Mouse (Mus musculus) embryonic facial prominence, embryonic 11.5 days (tissue): ENCODE results near the gene Trpt1. TPM values are rescaled to one million over a fixed set of nuclear protein-coding genes. Genes with fewer than 3 reads are reported as not detected.

ENCODE experiments used
- ATAC-seq: fragments of 200-750 bp; cut with Nextera tagmentation; replicated peaks from 2 replicates; pipeline ENCODE4 v1.8.0; 2017; ENCODE audit warnings: low read depth; ENCODE audit not compliant: insufficient number of reproducible peaks, low FRiP score, low TSS enrichment
- DNase-seq: peaks from one replicate; pipeline ENCODE4 v3.0.0-alpha.2; 2015; ENCODE audit warnings: low spot score
- H3K27ac ChIP-seq: fragments of 300-500 bp; sonication (generic); replicated peaks from 2 replicates; pipeline ENCODE4 v1.5.1; 2014; ENCODE audit warnings: mild to moderate bottlenecking, low read depth, low read length, control low read depth
- H3K27me3 ChIP-seq: fragments of 300-500 bp; sonication (generic); 2 replicates; pipeline ENCODE4 v1.6.1; 2014; ENCODE audit warnings: mild to moderate bottlenecking, low read length, moderate library complexity, mixed read lengths; ENCODE audit not compliant: control insufficient read depth, insufficient read depth
- H3K36me3 ChIP-seq: fragments of 300-500 bp; sonication (generic); replicated peaks from 2 replicates; pipeline ENCODE4 v1.6.1; 2014; ENCODE audit warnings: low read depth, mild to moderate bottlenecking, low read length, moderate library complexity, mixed read lengths; ENCODE audit not compliant: control insufficient read depth, insufficient read depth
- H3K4me1 ChIP-seq: fragments of 300-500 bp; sonication (generic); 2 replicates; pipeline ENCODE4 v1.6.1; 2014; ENCODE audit warnings: low read length, mixed read lengths; ENCODE audit not compliant: control insufficient read depth, insufficient read depth
- H3K4me2 ChIP-seq: fragments of 300-500 bp; sonication (generic); 2 replicates; pipeline ENCODE4 v1.6.1; 2014; ENCODE audit warnings: low read depth, mild to moderate bottlenecking, control low read depth, low read length, moderate library complexity
- H3K4me3 ChIP-seq: fragments of 300-500 bp; sonication (generic); 2 replicates; pipeline ENCODE4 v1.5.1; 2014; ENCODE audit warnings: low read depth, low read length, control low read depth
- H3K9ac ChIP-seq: fragments of 300-500 bp; sonication (generic); replicated peaks from 2 replicates; pipeline ENCODE4 v1.6.1; 2014; ENCODE audit warnings: mild to moderate bottlenecking, control low read depth, low read length
- H3K9me3 ChIP-seq: fragments of 300-500 bp; sonication (generic); replicated peaks from 2 replicates; pipeline ENCODE4 v1.6.1; 2016; ENCODE audit warnings: mild to moderate bottlenecking, low read length, inconsistent platforms, mixed read lengths; ENCODE audit not compliant: control insufficient read depth
- WGBS: fragments of 180-500 bp; shearing (Covaris S2); extraction: QIAGEN DNeasy Blood & Tissue Kit; methylation state at CpG from one replicate; pipeline ENCODE4 v1.1.7; 2014; 5-methylcytosine and 5-hydroxymethylcytosine counted together
- polyA plus RNA-seq: library from polyadenylated mRNA; unstranded; fragments of >200 nt; fragmentation: Nextera tagmentation; extraction: Ambion mirVana; gene quantifications from 2 replicates; pipeline ENCODE4 v1.2.1, GENCODE M21; 2014

Trpt1 gene
- polyA plus RNA-seq, 1 experiment from 2014 or later, result 8.0 TPM

DNA sequence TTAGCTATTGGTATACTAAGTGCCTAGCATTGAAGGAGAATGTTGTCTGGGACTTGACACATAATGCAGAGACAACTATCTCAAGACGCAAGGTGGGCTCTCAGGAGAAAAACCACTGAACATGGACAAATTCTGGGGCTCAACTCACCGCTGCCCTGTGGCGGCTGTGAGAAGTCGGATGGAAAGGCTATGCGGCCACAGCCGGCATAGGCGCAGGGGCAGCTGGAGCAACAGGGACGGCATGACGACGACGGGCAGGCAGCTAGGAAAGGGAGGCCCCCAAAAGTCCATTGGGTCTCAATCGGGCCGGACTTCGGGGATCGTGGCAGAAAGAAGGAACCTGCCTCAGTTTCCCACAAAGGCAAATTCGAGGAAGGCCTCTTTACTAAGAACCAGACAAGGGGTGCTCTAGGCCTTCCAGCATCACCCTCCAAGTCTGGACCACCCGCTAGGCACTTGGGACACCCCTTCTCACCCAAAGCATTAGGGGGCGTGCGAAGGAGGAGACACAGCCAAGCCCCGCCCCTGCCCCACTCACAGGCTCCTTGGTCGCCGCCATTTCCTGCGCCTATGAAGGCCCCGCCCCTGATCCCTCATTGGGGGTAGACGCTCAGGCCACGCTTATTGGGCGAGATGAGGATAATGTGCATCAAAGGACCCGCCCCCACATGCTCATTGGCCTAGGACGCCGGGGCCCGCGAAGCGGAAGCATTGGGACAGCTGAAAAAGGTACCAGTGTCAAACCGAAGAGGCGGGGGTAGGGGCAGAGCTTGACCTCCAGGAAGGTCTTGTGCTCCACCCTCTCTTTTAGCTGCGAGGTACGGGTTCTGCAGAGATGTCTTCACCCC is 3.7 kb upstream of the Trpt1 start, which contains the start of gene Dnajc4:
TSS of gene Dnajc4 (minus strand) at position 562 of the 848 bp plus-strand sequence.
- Histone ChIP-seq H3K9ac (peak within 1 kb of the TSS; percentile 63), H3K4me3 (peak within 1 kb of the TSS; percentile 37), H3K4me1 (peaks cover 12% of the 10 kb centered on the region), H3K9me3 (no peaks in the 10 kb centered on the region), H3K27me3 (no peaks in the 10 kb centered on the region), H3K27ac (0 out of 2 replicates have a peak within 1 kb of the TSS, but pooled peaks have one; percentile 47), H3K36me3 (no peaks in the 10 kb centered on the region), H3K4me2 (peak within 1 kb of the TSS; percentile 67)
- ATAC-seq (peak; percentile 86), DNase-seq (peak; percentile 99)
- 2% methylated on average over 37 of the region's 37 CpGs for WGBS

GRCm38 (mm10) chr19:6993011-6993770 is 2.7 kb upstream of the Trpt1 start:
- Histone ChIP-seq H3K9me3 (no peaks in the 10 kb centered on the region), H3K9ac (peak overlapping the region; percentile 59), H3K27ac (0 out of 2 replicates have a peak overlapping the region, but pooled peaks have one; percentile 47), H3K27me3 (no peaks in the 10 kb centered on the region), H3K4me2 (peak overlapping the region; percentile 67), H3K36me3 (no peaks in the 10 kb centered on the region; the same call in 1 of the 2 replicates), H3K4me3 (peak overlapping the region; percentile 37), H3K4me1 (peaks cover 12% of the 10 kb centered on the region)
- ATAC-seq (no peak), DNase-seq (no peak)
- 59% methylated on average over 14 of the region's 14 CpGs for WGBS

DNA sequence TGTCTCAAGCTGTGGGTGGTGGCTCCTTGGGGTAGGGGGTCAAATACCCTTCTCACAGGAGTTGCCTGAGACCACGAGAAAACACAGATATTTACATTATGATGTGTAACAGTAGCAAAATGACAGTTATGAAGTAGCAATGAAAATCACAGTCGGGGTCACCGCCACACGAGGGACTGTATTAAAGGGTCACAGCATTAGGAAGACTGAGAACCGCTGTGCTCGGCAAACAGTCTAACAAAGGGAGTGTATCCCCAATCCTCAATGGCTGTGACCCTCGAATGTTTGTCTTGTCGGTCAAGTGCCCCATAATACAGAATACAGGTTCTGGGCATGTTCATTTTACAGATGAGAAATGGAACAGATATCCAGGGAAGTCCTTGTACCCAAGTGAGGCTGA is 1.9 kb upstream of the Trpt1 start:
- no peak overlapping the region for H3K27ac ChIP-seq
- DNase-seq (no peak), ATAC-seq (no peak)
- H3K9ac ChIP-seq, result no peak overlapping the region
- peaks cover 12% of the 10 kb centered on the region for H3K4me1 ChIP-seq
- H3K4me3 ChIP-seq, result no peak overlapping the region
- 92% methylated on average over 8 of the region's 8 CpGs for WGBS
- no peaks in the 10 kb centered on the region for H3K27me3 ChIP-seq
- no peak overlapping the region for H3K4me2 ChIP-seq
- H3K9me3 ChIP-seq, result no peaks in the 10 kb centered on the region
- peaks cover 1% of the 10 kb centered on the region for H3K36me3 ChIP-seq

DNA sequence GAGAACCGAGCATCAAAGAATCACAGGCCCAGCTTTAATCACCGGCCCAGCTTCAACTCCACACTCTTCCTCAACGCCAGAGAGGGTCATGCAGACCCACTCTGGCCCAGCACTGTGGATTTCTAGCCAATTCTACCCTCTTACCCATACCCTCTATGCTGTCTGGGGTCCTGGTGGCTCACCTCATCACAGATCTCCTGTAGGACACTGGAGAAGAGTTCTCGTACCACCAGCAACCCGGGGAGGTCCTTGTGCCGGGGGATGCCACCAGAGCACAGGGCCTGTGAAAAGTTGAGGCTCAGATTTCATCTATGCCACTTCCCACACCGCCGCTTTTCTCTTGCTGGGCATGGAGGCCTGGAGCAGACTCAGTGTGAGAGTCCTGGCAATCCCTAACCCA is 1.4 kb upstream of the Trpt1 start:
- no peak for ATAC-seq
- Histone ChIP-seq H3K9me3 (no peaks in the 10 kb centered on the region), H3K9ac (peak overlapping the region; percentile 13), H3K4me3 (no peak overlapping the region), H3K36me3 (peaks cover 3% of the 10 kb centered on the region), H3K27ac (no peak overlapping the region), H3K4me1 (peaks cover 12% of the 10 kb centered on the region), H3K4me2 (no peak overlapping the region), H3K27me3 (no peaks in the 10 kb centered on the region)
- DNase-seq, result no peak
- 86% methylated on average over 8 of the region's 8 CpGs for WGBS

GRCm38 (mm10) chr19:6995255-6995991 is 508 bp upstream of the Trpt1 start:
- Histone ChIP-seq H3K36me3 (peaks cover 3% of the 10 kb centered on the region), H3K9me3 (no peaks in the 10 kb centered on the region), H3K4me1 (peaks cover 12% of the 10 kb centered on the region), H3K27me3 (no peaks in the 10 kb centered on the region), H3K4me3 (peak overlapping the region; percentile 51), H3K4me2 (peak overlapping the region; percentile 87), H3K9ac (peak overlapping the region; percentile 50), H3K27ac (no peak overlapping the region)
- 51% methylated on average over 20 of the region's 21 CpGs for WGBS
- ATAC-seq (peak; percentile 12; the same call in 1 of the 2 replicates), DNase-seq (no peak)

- H3K4me2 ChIP-seq, result no peak overlapping the region
- DNase-seq (no peak), ATAC-seq (no peak)
- no peak overlapping the region for H3K4me3 ChIP-seq
- H3K36me3 ChIP-seq, result peaks cover 3% of the 10 kb centered on the region
- H3K4me1 ChIP-seq, result peaks cover 12% of the 10 kb centered on the region
- WGBS, result 84% methylated on average over 9 of the region's 9 CpGs
- no peak overlapping the region for H3K27ac ChIP-seq
- no peak overlapping the region for H3K9ac ChIP-seq
- H3K9me3 ChIP-seq, result no peaks in the 10 kb centered on the region
- no peaks in the 10 kb centered on the region for H3K27me3 ChIP-seq
These were observed 1.9 kb downstream of the Trpt1 start for GRCm38 (mm10) chr19:6997721-6998290.

- Histone ChIP-seq H3K4me2 (no peak overlapping the region), H3K27ac (no peak overlapping the region), H3K36me3 (peaks cover 3% of the 10 kb centered on the region), H3K9ac (no peak overlapping the region), H3K27me3 (no peaks in the 10 kb centered on the region), H3K4me3 (no peak overlapping the region), H3K9me3 (no peaks in the 10 kb centered on the region), H3K4me1 (peaks cover 8% of the 10 kb centered on the region; the same call in 1 of the 2 replicates)
- 96% methylated on average over 19 of the region's 19 CpGs for WGBS
- ATAC-seq, result no peak
- DNase-seq, result no peak
These were observed 3.6 kb downstream of the Trpt1 start for GRCm38 (mm10) chr19:6999360-7000063.
